Mouse (Mus musculus) layer of hippocampus, adult 9-10 months (tissue): ENCODE measurements around the gene Dio2.
A peak's percentile ranks its signal among the peaks of the same experiment; 100 is the strongest.

ENCODE experiments used
- DNase-seq: peaks from one replicate; pipeline ENCODE4 v3.0.0; 2022; ENCODE audit warnings: low spot score

The Dio2 gene

GRCm38 (mm10) chr12:90738388-90739223, at the start of gene Dio2:
Gene Dio2, minus strand, starts transcription at chr12:90738438.
- DNase-seq: no peak

- no peak for DNase-seq
Observed at GRCm38 (mm10) chr12:90781438-90781837, 43.2 kb upstream of the Dio2 start.

- DNase-seq: no peak
Observed at GRCm38 (mm10) chr12:90744752-90745151, 6.5 kb upstream of the Dio2 start.

- DNase-seq: no peak
Observed at GRCm38 (mm10) chr12:90743633-90744032, 5.4 kb upstream of the Dio2 start.

- peak; percentile 83 for DNase-seq
Observed at GRCm38 (mm10) chr12:90740468-90740867, 2.2 kb upstream of the Dio2 start.

GRCm38 (mm10) chr12:90737932-90738331, 306 bp downstream of the Dio2 start:
- no peak for DNase-seq

GRCm38 (mm10) chr12:90735447-90735846, 2.8 kb downstream of the Dio2 start:
- DNase-seq: no peak

- DNase-seq: no peak
Observed at GRCm38 (mm10) chr12:90734503-90734902, 3.7 kb downstream of the Dio2 start.

GRCm38 (mm10) chr12:90733721-90734120, 4.5 kb downstream of the Dio2 start:
- DNase-seq: no peak

- no peak for DNase-seq
Observed at GRCm38 (mm10) chr12:90729648-90730047, 8.6 kb downstream of the Dio2 start.

- no peak for DNase-seq
Observed at GRCm38 (mm10) chr12:90725107-90725506, 13.1 kb downstream of the Dio2 start.

- no peak for DNase-seq
Observed at GRCm38 (mm10) chr12:90724644-90725043, 13.6 kb downstream of the Dio2 start.

- no peak for DNase-seq
Observed at GRCm38 (mm10) chr12:90694135-90694534, 44.1 kb downstream of the Dio2 start.
